Mouse (Mus musculus): ENCODE data around the gene Rac2.

Gene Rac2

DNA sequence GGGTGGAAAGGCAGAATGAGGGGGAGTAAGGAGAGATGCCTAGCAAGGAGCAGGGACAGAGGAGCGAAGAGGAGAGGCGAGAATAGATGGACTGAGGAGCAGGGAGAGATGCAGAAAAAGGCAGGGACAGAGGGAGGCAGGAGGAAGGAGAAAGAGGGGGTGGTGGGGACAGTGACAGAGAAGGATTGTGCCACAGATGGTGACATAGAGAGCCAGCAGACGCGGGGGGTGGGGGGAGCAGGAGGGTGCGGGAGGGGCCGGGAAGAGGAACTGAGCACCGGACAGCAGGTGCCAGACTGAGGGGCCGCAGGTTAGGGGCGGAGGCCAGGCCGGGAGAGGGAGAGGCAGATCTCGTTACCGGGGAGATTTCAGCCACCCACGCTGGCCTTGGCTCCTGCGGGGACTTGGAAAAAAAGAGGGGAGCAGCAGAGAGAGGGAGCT lies 28.0 kb downstream of the Rac2 start, which contains the start of gene Sstr3:
Sstr3 (minus strand) TSS at position 125 of the 441 bp plus-strand sequence.
- no peak for DNase-seq

- no peak for DNase-seq
Observed at GRCm38 (mm10) chr15:78544041-78544440, 28.5 kb downstream of the Rac2 start.

- no peak for DNase-seq
Observed at GRCm38 (mm10) chr15:78542767-78543303, 29.7 kb downstream of the Rac2 start.

DNA sequence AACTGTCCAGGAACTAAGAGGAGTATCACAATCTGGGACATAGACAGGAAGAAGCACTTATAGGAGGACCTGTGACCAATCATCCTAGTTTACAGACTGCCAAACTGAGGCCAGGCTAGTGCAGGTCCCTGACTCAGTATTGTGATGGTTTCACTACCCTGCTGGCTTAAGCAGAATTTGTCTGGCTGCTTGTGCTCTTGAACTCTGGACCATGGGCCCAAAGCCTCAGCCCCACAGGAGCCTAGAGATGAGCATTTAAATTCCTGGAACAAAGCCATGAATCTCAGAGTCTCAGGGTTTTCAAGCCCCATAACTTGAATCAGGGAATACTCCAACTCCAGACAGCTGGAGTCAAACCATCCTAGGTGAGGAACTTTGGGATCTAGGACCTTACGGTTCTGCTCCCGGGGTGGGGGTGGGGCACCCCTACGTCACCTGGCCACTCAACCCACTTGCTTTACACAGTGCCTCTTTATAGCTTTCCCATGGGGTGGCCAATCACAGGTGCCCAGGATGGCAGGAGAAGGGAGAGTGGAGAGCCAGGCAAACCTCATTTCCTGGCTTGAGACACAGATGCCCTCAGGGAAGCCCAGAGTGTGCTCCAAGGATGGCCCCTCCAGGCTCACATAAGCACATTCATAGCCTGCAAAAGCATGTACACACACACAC lies 30.4 kb downstream of the Rac2 start:
- peak; percentile 17 for DNase-seq

GRCm38 (mm10) chr15:78541606-78542005 lies 31.0 kb downstream of the Rac2 start:
- DNase-seq, result no peak

- no peak for DNase-seq
Observed at GRCm38 (mm10) chr15:78541036-78541435, 31.5 kb downstream of the Rac2 start.

- no peak for DNase-seq
Observed at GRCm38 (mm10) chr15:78535723-78536421, 36.7 kb downstream of the Rac2 start.

GRCm38 (mm10) chr15:78533346-78533835 lies 39.2 kb downstream of the Rac2 start:
- DNase-seq, result peak; percentile 40

- no peak for DNase-seq
Observed at GRCm38 (mm10) chr15:78532566-78533345, 39.8 kb downstream of the Rac2 start.

DNA sequence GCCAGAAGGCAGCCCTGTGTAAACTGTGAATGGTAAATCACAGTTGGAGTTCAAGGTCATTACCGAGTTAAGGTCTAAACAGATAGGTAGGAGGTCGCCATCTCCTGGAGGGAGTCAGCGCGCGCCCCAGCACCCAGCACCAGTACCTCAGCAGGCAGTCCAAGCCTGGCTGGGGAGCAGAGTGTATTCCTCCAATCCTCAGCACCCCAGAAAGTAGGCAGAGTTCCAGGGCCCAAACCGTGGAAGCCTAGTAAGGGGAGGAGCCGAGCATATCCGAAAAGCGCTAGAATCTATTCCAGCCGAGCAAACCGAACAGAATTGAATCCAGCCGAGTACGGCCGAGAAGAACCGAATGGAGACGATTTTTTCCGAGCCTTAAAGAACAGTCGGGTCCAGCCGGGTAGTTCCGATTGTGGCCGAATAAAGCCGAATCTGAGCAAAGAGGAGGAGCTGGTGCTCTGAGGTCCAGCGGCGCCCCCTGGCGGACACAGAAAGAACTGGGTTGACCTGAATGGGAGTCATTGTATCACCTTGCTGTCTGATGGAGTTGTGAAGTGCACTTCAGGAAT lies 40.6 kb downstream of the Rac2 start:
- peak; percentile 100 for DNase-seq

DNA sequence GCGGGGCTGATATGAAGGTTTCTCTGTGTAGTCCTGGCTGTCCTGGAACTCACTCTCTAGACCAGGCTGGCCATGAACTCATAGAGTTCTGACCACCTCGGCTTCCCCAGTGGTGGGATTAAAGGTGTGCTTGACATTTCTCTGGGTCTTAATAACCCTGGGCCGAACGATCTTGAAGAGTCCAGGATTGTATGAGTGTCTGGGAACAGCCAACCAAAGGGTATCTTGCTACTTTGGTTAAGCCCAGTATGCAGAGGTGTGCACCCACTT lies 41.2 kb downstream of the Rac2 start:
- DNase-seq, result no peak

GRCm38 (mm10) chr15:78530671-78531450 lies 41.7 kb downstream of the Rac2 start, which contains the start of gene C1qtnf6:
Gene C1qtnf6 (minus strand): TSS chr15:78531416.
- DNase-seq, result peak; percentile 62

- DNase-seq, result no peak
Observed at GRCm38 (mm10) chr15:78530141-78530540, 42.4 kb downstream of the Rac2 start.

DNA sequence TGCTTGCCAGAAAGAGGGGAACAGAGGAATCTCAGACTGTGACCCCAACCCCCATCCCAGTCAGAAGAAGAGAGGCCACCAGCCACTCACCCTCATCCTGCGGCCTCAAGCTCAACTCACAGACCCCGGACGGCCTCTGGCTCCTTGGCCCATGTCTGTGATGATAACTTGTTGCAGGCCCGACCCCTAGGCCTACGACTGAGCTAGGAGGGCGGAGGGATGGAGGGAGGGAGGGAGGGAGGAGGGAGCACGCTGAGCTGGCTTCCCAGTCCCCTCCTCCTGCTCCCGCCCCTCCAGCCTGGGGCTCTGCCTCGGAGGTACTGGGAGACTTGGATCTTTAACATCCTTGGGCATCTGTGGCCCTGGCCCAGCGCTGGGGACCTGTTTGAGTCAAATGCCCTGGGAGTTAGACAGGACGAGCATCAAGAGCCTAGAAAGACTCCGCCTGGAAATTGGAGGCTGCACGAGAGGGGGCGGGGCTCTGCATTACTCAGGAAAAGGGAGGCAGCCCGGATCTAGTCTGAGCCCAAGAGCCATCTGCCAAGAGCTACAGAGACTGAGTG lies 43.1 kb downstream of the Rac2 start:
- DNase-seq, result peak; percentile 56

DNA sequence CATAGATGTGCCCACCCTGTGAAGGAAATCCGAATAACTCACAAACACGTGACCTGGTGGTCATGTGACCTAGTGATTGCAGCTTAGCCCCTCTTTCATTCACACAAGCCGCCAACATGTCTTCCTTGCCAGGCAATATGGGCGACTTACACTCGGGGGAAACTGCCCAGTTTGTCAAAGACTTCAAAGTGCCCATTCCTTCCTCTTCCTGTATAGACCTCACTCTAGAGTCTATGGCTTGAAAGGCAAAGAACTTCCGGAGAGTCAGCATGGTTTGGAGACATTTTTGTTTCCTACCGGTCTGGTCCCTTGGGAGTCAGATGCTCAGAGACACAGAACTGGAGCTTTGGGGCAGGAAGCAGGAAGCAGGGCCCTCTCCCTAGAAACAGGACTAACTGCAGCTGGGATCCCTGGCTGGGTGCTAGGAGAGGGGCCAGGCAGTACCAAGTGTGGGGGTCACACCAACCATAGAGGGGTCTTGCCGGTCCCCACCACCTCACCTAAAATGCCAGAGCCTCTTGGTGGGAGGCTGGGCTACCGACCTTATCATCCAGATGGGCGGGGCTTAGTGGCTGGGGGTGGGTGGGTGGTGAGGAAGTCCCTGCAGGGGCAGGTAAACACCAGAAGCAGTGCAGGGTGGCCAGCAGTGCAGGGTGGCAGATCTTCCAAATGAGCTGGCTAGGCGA lies 43.7 kb downstream of the Rac2 start:
- peak; percentile 56 for DNase-seq

DNA sequence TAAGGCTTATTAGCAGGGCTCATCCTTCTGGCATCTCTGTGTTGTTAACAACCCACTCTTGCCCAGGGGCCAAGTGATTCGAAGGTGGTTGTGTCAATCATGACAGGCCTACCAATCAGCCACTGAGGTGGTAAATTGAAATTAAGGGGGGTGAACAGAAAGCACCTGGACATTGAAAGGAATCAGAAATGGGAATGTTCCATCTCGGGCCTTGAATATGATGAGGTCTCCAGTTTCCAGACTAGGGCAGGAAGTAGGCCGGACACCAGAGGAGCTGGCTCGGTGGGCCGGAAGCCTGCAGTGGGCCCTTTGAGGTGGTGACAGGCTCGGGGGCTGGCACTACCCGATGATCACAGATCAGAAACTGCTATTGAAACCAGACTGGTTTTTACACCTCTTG lies 44.6 kb downstream of the Rac2 start:
- peak; percentile 37 for DNase-seq

- DNase-seq, result no peak
Observed at GRCm38 (mm10) chr15:78524163-78524562, 48.4 kb downstream of the Rac2 start.

DNA sequence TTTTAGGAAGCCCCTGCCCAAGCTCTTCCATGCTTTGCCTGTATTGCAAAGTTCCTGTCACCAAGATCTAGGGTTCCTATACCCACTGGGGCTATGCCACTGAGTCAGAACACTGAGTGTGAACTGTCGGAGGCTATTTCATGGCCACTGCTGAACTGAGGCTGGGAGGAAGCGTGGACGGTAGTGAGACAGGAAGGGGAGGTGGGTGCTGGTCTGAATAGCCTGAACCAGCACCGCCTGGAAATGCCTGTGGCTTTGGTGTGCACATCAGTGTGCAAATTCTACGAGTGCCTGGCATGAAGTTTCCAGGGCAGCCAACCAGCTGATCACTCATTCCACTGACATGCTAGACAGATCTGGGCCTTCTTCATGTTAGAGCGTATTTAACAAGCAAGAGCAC lies 50.7 kb downstream of the Rac2 start:
- DNase-seq, result no peak

DNA sequence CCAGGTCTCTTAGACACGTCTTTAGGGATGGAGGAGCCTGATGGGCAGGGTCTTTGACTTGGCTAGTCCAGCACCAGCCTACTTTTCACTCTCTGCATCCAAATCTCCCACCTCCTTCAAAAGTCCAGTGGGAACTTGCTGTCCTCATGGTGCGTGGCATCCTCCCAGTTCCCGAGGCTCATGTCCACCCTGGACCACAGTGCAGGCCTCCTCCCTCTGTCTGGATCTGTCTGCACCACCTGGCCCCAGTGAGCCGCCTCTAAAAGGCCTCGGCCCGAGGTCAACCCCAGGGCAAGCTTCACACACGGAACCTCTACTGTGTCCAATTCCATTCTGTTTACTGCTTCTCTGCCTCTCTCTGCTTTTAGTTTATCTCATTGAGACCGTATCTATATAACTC lies 51.3 kb downstream of the Rac2 start:
- no peak for DNase-seq

DNA sequence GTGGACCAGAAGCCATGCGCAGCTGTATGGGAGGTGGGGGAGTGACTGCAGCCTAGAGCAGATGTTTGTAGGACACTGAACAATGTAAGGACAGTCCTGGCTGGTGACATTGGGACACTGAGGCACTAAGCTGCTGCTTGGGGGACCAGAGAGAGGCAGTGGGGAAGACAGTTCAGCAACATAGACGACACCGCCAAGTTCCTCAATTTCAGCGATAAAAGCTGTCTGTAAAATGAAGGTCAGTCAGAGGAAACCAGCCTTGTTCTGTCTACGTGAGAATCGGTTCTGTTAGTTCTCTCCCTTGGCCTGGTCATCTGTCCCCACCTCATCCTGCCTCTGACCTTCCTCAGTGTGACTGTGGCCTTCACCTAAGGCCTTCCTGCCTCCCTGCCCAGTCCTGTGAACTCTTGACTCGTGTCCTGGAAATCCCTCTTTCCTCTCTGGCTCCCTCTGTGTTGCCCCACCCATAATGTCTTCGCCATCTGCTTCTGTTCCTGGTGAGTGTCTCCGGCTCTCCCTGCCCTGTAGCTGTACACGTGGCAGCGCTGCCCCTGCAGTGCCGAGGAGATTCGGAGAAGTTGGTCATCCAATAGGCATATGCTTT lies 52.4 kb downstream of the Rac2 start:
- peak; percentile 51 for DNase-seq

DNA sequence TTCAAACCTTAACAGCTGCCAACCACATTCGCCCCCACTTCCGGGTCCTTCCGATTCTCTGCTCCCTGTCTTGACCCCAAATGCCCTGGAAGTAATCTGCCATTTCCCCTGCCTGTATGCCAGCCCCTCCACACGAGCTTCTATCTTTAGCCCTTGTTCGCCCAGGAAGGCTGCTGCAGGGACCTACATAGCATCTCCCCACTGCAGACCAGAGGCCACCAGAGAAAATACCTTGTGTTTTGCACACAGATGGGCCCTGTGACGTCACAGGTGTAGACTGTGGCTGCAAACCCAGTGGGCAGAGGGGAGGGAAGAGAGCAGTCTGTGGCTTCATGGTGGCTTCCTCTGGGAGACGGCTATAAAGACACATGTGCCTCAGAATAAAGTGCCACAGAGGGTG lies 54.4 kb downstream of the Rac2 start:
- no peak for DNase-seq
